Mouse (Mus musculus): ENCODE results near the gene Birc2. TPM values are rescaled to one million over a fixed set of nuclear protein-coding genes. Genes with fewer than 3 reads are reported as not detected.

Birc2 gene
- total RNA-seq, 2 experiments from 2014 or later, result 21.9 to 22.0 TPM

GRCm38 (mm10) chr9:7793561-7793960 lies 43.3 kb downstream of the Birc2 start:
- intact Hi-C loops (cut with DNase I), result no loop called here
- Histone ChIP-seq H3K27ac (no peak overlapping the region), H3K4me3 (no peak overlapping the region)
- TF ChIP-seq CTCF (IDR thresholded peaks at IDR 0.05), result no peak
- no peak for DNase-seq

GRCm38 (mm10) chr9:7790580-7791084 lies 46.2 kb downstream of the Birc2 start:
- no peak for TF ChIP-seq CTCF (IDR thresholded peaks at IDR 0.05)
- H3K4me3 ChIP-seq, result no peak overlapping the region
- no peak for DNase-seq
- intact Hi-C loops (cut with DNase I), result no loop called here
- no peak overlapping the region for H3K27ac ChIP-seq

GRCm38 (mm10) chr9:7789764-7790575 lies 46.9 kb downstream of the Birc2 start:
- no peak for TF ChIP-seq CTCF (IDR thresholded peaks at IDR 0.05)
- Histone ChIP-seq H3K27ac (no peak overlapping the region), H3K4me3 (no peak overlapping the region)
- intact Hi-C loops (cut with DNase I), result no loop called here
- DNase-seq, result no peak

GRCm38 (mm10) chr9:7788411-7788810 lies 48.5 kb downstream of the Birc2 start:
- no peak for DNase-seq
- no peak for TF ChIP-seq CTCF (IDR thresholded peaks at IDR 0.05)
- H3K4me3 ChIP-seq, result no peak overlapping the region
- intact Hi-C loops (cut with DNase I), result no loop called here
- H3K27ac ChIP-seq, result peak overlapping the region; percentile 38; the same call in 1 of the 2 replicates

- intact Hi-C loops (cut with DNase I), result no loop called here
- H3K27ac ChIP-seq, result no peak overlapping the region
- TF ChIP-seq CTCF (IDR thresholded peaks at IDR 0.05), result no peak
- no peak for DNase-seq
- H3K4me3 ChIP-seq, result no peak overlapping the region
Measured at GRCm38 (mm10) chr9:7786086-7786485, 50.8 kb downstream of the Birc2 start.

- no peak for TF ChIP-seq CTCF (IDR thresholded peaks at IDR 0.05)
- Histone ChIP-seq H3K4me3 (no peak overlapping the region), H3K27ac (peak overlapping the region; percentile 66)
- intact Hi-C loops (cut with DNase I), result no loop called here
- no peak for DNase-seq
Measured at GRCm38 (mm10) chr9:7785396-7785795, 51.5 kb downstream of the Birc2 start.

GRCm38 (mm10) chr9:7784615-7785012 lies 52.2 kb downstream of the Birc2 start:
- no peak for DNase-seq
- Histone ChIP-seq H3K27ac (peak overlapping the region; percentile 66), H3K4me3 (no peak overlapping the region)
- intact Hi-C loops (cut with DNase I), result loop anchor here (5.0 kb wide), 1 partner anchor 48 kb away; no protein-coding TSS in a partner anchor
- TF ChIP-seq CTCF (IDR thresholded peaks at IDR 0.05), result no peak

- intact Hi-C loops (cut with DNase I), result loop anchor here (5.0 kb wide), 1 partner anchor 48 kb away; no protein-coding TSS in a partner anchor
- Histone ChIP-seq H3K4me3 (no peak overlapping the region), H3K27ac (peak overlapping the region; percentile 66)
- no peak for TF ChIP-seq CTCF (IDR thresholded peaks at IDR 0.05)
- DNase-seq, result no peak
Measured at GRCm38 (mm10) chr9:7783823-7784614, 52.8 kb downstream of the Birc2 start.

GRCm38 (mm10) chr9:7780250-7781150 lies 56.4 kb downstream of the Birc2 start:
- H3K27ac ChIP-seq, result no peak overlapping the region
- intact Hi-C loops (cut with DNase I), result loop anchor here (5.0 kb wide), 1 partner anchor 52 kb away; no protein-coding TSS in a partner anchor

GRCm38 (mm10) chr9:7779786-7780185 lies 57.1 kb downstream of the Birc2 start:
- no peak for DNase-seq
- no peak for TF ChIP-seq CTCF (IDR thresholded peaks at IDR 0.05)
- Histone ChIP-seq H3K4me3 (no peak overlapping the region), H3K27ac (no peak overlapping the region)
- intact Hi-C loops (cut with DNase I), result loop anchor here (5.0 kb wide), 1 partner anchor 53 kb away; no protein-coding TSS in a partner anchor

More at GRCm38 (mm10) chr9:7780250-7781150, 56.4 kb downstream of the Birc2 start:
- no peak for TF ChIP-seq CTCF (IDR thresholded peaks at IDR 0.05)
- H3K4me3 ChIP-seq, result no peak overlapping the region
- no peak for DNase-seq

- H3K4me3 ChIP-seq, result no peak overlapping the region
- intact Hi-C loops (cut with DNase I), result no loop called here
- no peak for DNase-seq
- no peak overlapping the region for H3K27ac ChIP-seq
- TF ChIP-seq CTCF (IDR thresholded peaks at IDR 0.05), result no peak
Measured at GRCm38 (mm10) chr9:7778771-7779170, 58.1 kb downstream of the Birc2 start.

- intact Hi-C loops (cut with DNase I), result no loop called here
- H3K4me3 ChIP-seq, result no peak overlapping the region
- TF ChIP-seq CTCF (IDR thresholded peaks at IDR 0.05), result no peak
- no peak overlapping the region for H3K27ac ChIP-seq
- DNase-seq, result no peak
Measured at GRCm38 (mm10) chr9:7777652-7778051, 59.2 kb downstream of the Birc2 start.
